Mouse (Mus musculus): Measurements from ENCODE around the gene Zc3h13. TPM values are rescaled to one million over a fixed set of nuclear protein-coding genes. Genes with fewer than 3 reads are reported as not detected.

Zc3h13 gene
- polyA plus RNA-seq, 1 experiment: 5.4 TPM

DNA sequence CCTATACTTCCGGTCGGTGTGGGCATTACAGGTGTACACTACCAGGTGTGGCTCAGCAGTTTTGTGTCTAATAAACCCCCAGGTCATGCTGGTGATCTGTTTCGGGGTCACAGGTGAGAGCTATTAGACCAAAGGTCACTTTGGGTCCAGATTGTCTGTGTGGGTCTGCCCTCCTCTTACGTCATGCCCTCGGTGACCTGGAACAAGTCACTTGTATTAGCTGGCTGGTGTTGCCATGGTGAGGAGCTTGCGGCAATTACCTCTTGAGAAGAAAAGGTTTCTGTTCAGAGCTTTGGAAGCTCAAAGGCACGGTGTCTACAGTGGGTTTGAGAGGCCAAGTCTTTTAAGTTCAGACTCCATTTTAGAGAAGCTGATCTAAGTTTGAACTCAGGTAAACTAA is 93.4 kb downstream of the Zc3h13 start:
- TF ChIP-seq POLR2A (IDR thresholded peaks at IDR 0.05; ENCODE audit: control insufficient read depth, low read depth, low read length) (no peak), CTCF (IDR thresholded peaks at IDR 0.05; ENCODE audit: control insufficient read depth, insufficient read depth, insufficient replicate concordance, low read depth, low read length) (no peak)
- Histone ChIP-seq H3K4me3 (ENCODE audit: control insufficient read depth, low read depth, low read length) (no peak overlapping the region), H3K36me3 (ENCODE audit: control insufficient read depth, insufficient read depth, low read length) (no peaks in the 10 kb centered on the region), H3K4me1 (ENCODE audit: control insufficient read depth, insufficient read depth, low read length) (no peaks in the 10 kb centered on the region), H3K27ac (ENCODE audit: control insufficient read depth, insufficient read depth, low read depth, low read length) (no peak overlapping the region), H3K27me3 (ENCODE audit: control insufficient read depth, insufficient read depth, low read length) (no peaks in the 10 kb centered on the region)

Other genes with a start within 250 kb of the Zc3h13 start
- gene Lrrc63, start 153.5 kb upstream of the Zc3h13 start, polyA plus RNA-seq (2012; rRNA removed): 36.3 and 42.3 TPM in 2 replicates
- 0.68 and 0.90 TPM in 2 replicates for gene Lcp1, start 153.3 kb upstream of the Zc3h13 start, polyA plus RNA-seq (2012; rRNA removed)
- not detected in 2 replicates for gene Cpb2, start 42.1 kb upstream of the Zc3h13 start, polyA plus RNA-seq (2012; rRNA removed)
- gene Siah3, start 171.6 kb downstream of the Zc3h13 start, polyA plus RNA-seq (2012; rRNA removed): 0.04 TPM in 1 of 2 replicates, not detected in the other

Measured in testis, adult 2 months (tissue).